ENCODE assay signal across 8 mouse cellular contexts in the genomic region with DNA sequence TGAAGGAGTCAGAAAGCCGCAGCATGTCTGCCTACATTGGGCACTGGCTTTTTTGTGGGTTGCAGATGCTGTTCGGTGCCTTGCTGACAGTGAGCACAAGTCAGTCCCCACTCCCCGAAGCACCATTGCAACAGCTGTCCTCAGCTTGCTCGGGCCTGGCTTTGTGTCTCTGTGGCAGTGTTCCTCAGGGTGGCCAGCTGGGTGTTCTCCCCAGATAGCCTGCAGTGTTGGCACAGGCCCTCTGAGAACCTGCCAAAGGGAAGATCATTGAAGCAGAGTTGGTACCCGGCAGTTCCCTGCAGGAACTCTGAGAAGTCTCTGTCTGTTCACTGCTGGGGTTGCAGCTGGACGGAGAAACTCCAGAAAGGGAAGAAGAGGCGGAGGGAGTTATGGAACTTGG. TPM values are rescaled to one million over a fixed set of nuclear protein-coding genes. Genes with fewer than 3 reads are reported as not detected.
DNase-seq lines count a peak whose midpoint lies in the region; ATAC-seq and TF ChIP-seq lines count a peak whose summit lies in the region.

No protein-coding gene starts in this region.

- no peaks in the 10 kb centered on the region for H3K27me3 ChIP-seq in heart, embryonic 10.5 days (ENCODE audit: insufficient read depth, poor library complexity, severe bottlenecking)
- H3K27me3 ChIP-seq in midbrain, embryonic 14.5 days (ENCODE audit: control insufficient read depth, insufficient read depth, low read length), result no peaks in the 10 kb centered on the region
- H3K27me3 ChIP-seq in intestine, postnatal 0 days (replicated peaks; ENCODE audit: control insufficient read depth, insufficient read depth, low read length), result no peaks in the 10 kb centered on the region

- DNase-seq in heart, postnatal 10 days, result peak; percentile 32 to 44
- no peak for DNase-seq in heart, embryonic 10.5 days (ENCODE audit: low spot score)
- DNase-seq in cerebellum, postnatal 25 days, result peak; percentile 26 to 40
- peak; percentile 63 for DNase-seq in layer of hippocampus, adult 9-11 months
- DNase-seq in midbrain, embryonic 14.5 days, result peak; percentile 11
- DNase-seq in thymus, postnatal 25 days, result no peak
- DNase-seq in urinary bladder, postnatal 10 days (ENCODE audit: low spot score), result no peak

- H3K36me3 ChIP-seq in heart, embryonic 10.5 days, result no peaks in the 10 kb centered on the region
- no peaks in the 10 kb centered on the region for H3K36me3 ChIP-seq in midbrain, embryonic 14.5 days (ENCODE audit: control insufficient read depth, insufficient read depth, low read length)
- H3K36me3 ChIP-seq in intestine, postnatal 0 days (ENCODE audit: control insufficient read depth, insufficient read depth), result no peaks in the 10 kb centered on the region

- H3K27ac ChIP-seq in heart, embryonic 10.5 days, result no peak overlapping the region
- H3K27ac ChIP-seq in midbrain, embryonic 14.5 days (replicated peaks; ENCODE audit: low read depth, low read length), result peak overlapping the region; percentile 55
- no peak overlapping the region for H3K27ac ChIP-seq in intestine, postnatal 0 days (ENCODE audit: low read depth, low read length)

- H3K4me2 ChIP-seq in midbrain, embryonic 14.5 days (ENCODE audit: low read length), result no peak overlapping the region
- no peak overlapping the region for H3K4me2 ChIP-seq in intestine, postnatal 0 days (replicated peaks; ENCODE audit: low read depth)

- no peaks in the 10 kb centered on the region for H3K9me3 ChIP-seq in heart, embryonic 10.5 days
- no peaks in the 10 kb centered on the region for H3K9me3 ChIP-seq in midbrain, embryonic 14.5 days (ENCODE audit: control insufficient read depth, low read length)
- no peaks in the 10 kb centered on the region for H3K9me3 ChIP-seq in intestine, postnatal 0 days (ENCODE audit: control insufficient read depth)

- intact Hi-C loops in heart, postnatal 10 days (cut with DNase I), result no loop called here

- no peak overlapping the region for H3K4me3 ChIP-seq in heart, embryonic 10.5 days
- no peak overlapping the region for H3K4me3 ChIP-seq in midbrain, embryonic 14.5 days (replicated peaks; ENCODE audit: low read depth, low read length)
- H3K4me3 ChIP-seq in intestine, postnatal 0 days (ENCODE audit: low read depth, low read length), result no peak overlapping the region

- 75% methylated on average over 7 of the region's 7 CpGs for WGBS in heart, embryonic 10.5 days
- WGBS in midbrain, embryonic 14.5 days, result 64% methylated on average over 7 of the region's 7 CpGs
- 70% methylated on average over 7 of the region's 7 CpGs for WGBS in intestine, postnatal 0 days

- no peak overlapping the region for H3K9ac ChIP-seq in midbrain, embryonic 14.5 days (replicated peaks; ENCODE audit: low read length)
- no peak overlapping the region for H3K9ac ChIP-seq in intestine, postnatal 0 days (ENCODE audit: low read depth, low read length)

- no peak for TF ChIP-seq CTCF in intestine, postnatal 0 days (IDR thresholded peaks at IDR 0.05; ENCODE audit: low read depth)

- no peak for ATAC-seq in midbrain, embryonic 14.5 days (ENCODE audit: low FRiP score, low TSS enrichment)
- ATAC-seq in intestine, postnatal 0 days, result no peak

- H3K4me1 ChIP-seq in heart, embryonic 10.5 days, result no peaks in the 10 kb centered on the region
- peaks cover 15% of the 10 kb centered on the region for H3K4me1 ChIP-seq in midbrain, embryonic 14.5 days (ENCODE audit: control insufficient read depth, insufficient read depth, low read length)
- no peaks in the 10 kb centered on the region for H3K4me1 ChIP-seq in intestine, postnatal 0 days (replicated peaks; ENCODE audit: control insufficient read depth, insufficient read depth, low read length)

RNA-seq across cellular contexts. Expression of a gene that starts 22.5 kb away (rescaled TPM):
- 10 to 100 TPM; 16.4 to 17.8 TPM for total RNA-seq in heart, postnatal 10 days (2021)
- polyA plus RNA-seq in heart, embryonic 10.5 days (2016; fragmentation: Nextera tagmentation; extraction: Ambion mirVana), result 2.5 and 3.1 TPM in 2 replicates
- 5.8 and 8.0 TPM in 2 replicates for polyA plus RNA-seq in midbrain, embryonic 14.5 days (2014; fragmentation: Nextera tagmentation; extraction: Ambion mirVana)
- polyA plus RNA-seq in intestine, postnatal 0 days (2015; fragmentation: Nextera tagmentation; extraction: Ambion mirVana), result 2.0 and 2.8 TPM in 2 replicates

Comparison
In these comparisons a context has a peak if more than half of its experiments do, and no peak if none do; other contexts are left out.
1. DNase-seq: peak in heart, postnatal 10 days (2 of 2), cerebellum, postnatal 25 days (2 of 2), layer of hippocampus, adult 9-11 months (single experiment) and midbrain, embryonic 14.5 days (single experiment); none in heart, embryonic 10.5 days (single experiment), thymus, postnatal 25 days (single experiment) and urinary bladder, postnatal 10 days (single experiment).